Mouse (Mus musculus) neural tube, embryonic 14.5 days (tissue): Measurements from ENCODE around the gene Sephs2. TPM values are rescaled to one million over a fixed set of nuclear protein-coding genes. Genes with fewer than 3 reads are reported as not detected.

Source experiments
- ATAC-seq: fragments of 200-750 bp; cut with Nextera tagmentation; 2 replicates; pipeline ENCODE4 v1.8.0; 2017; ENCODE audit warnings: low read depth, mild to moderate bottlenecking, moderate TSS enrichment, moderate library complexity
- H3K27ac ChIP-seq: fragments of 300-500 bp; sonication (generic); 2 replicates; pipeline ENCODE4 v1.5.1; 2014; ENCODE audit warnings: low read depth, mild to moderate bottlenecking, control low read depth, low read length, moderate library complexity, mixed read lengths
- H3K27me3 ChIP-seq: fragments of 300-500 bp; sonication (generic); 2 replicates; pipeline ENCODE4 v1.6.1; 2014; ENCODE audit warnings: low read length; ENCODE audit not compliant: control insufficient read depth, insufficient read depth
- H3K36me3 ChIP-seq: fragments of 300-500 bp; sonication (generic); 2 replicates; pipeline ENCODE4 v1.6.1; 2014; ENCODE audit warnings: low read length, mixed read lengths; ENCODE audit not compliant: control insufficient read depth, insufficient read depth
- H3K4me1 ChIP-seq: fragments of 300-500 bp; sonication (generic); 2 replicates; pipeline ENCODE4 v1.6.1; 2014; ENCODE audit warnings: low read length; ENCODE audit not compliant: control insufficient read depth, insufficient read depth
- H3K4me2 ChIP-seq: fragments of 300-500 bp; sonication (generic); 2 replicates; pipeline ENCODE4 v1.6.1; 2014; ENCODE audit warnings: mild to moderate bottlenecking, low read depth, low read length, control low read depth
- H3K4me3 ChIP-seq: fragments of 300-500 bp; sonication (generic); 2 replicates; pipeline ENCODE4 v1.5.1; 2014; ENCODE audit warnings: low read depth, low read length, control low read depth, mixed read lengths
- H3K9ac ChIP-seq: fragments of 300-500 bp; sonication (generic); replicated peaks from 2 replicates; pipeline ENCODE4 v1.6.1; 2014; ENCODE audit warnings: low read depth, mild to moderate bottlenecking, control low read depth, low read length, mixed read lengths
- H3K9me3 ChIP-seq: fragments of 300-500 bp; sonication (generic); 2 replicates; pipeline ENCODE4 v1.6.1; 2016; ENCODE audit warnings: low read length; ENCODE audit not compliant: control insufficient read depth
- WGBS: fragments of 180-500 bp; shearing (Covaris S2); extraction: QIAGEN DNeasy Blood & Tissue Kit; methylation state at CpG from one replicate; pipeline ENCODE4 v1.1.7; 2014; 5-methylcytosine and 5-hydroxymethylcytosine counted together
- polyA plus RNA-seq: library from polyadenylated mRNA; unstranded; fragments of >200 nt; fragmentation: Nextera tagmentation; extraction: Ambion mirVana; gene quantifications from 2 replicates; pipeline ENCODE4 v1.2.1, GENCODE M21; 2014

Sephs2 gene
- polyA plus RNA-seq, 1 experiment from 2014 or later, result 78.9 TPM

GRCm38 (mm10) chr7:127231826-127232621 is 41.8 kb downstream of the Sephs2 start:
- H3K27ac ChIP-seq, result peak overlapping the region; percentile 98
- 8% methylated on average over 20 of the region's 20 CpGs for WGBS

DNA sequence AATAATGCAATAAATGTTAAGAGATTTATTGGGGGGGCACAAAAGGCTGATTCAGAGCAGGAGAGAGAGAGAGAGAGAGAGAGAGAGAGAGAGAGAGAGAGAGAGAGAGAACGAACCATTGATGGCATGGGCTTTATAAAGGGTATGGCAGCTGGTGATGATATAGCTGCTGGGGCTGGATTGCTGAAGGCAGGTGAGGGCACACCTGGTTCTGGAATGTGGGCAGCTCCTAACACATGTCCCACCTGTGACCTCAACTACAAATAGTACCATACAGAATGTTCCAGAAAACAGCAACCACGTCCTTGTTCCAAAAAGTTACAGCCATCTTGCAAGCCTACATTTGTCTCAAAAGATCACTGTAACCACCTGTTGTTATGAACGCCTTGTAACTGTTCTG is 42.5 kb downstream of the Sephs2 start:
- 49% methylated on average over 3 of the region's 3 CpGs for WGBS
- Histone ChIP-seq H3K36me3 (peaks cover 5% of the 10 kb centered on the region), H3K27ac (no peak overlapping the region), H3K9ac (peak overlapping the region; percentile 21; the same call in 1 of the 2 replicates), H3K4me2 (peak overlapping the region; percentile 74), H3K4me3 (peak overlapping the region; percentile 99), H3K9me3 (no peaks in the 10 kb centered on the region), H3K27me3 (0 out of 2 replicates have a peak, but pooled peaks cover 2% of the 10 kb centered on the region), H3K4me1 (peaks cover 22% of the 10 kb centered on the region)
- ATAC-seq, result no peak

More at GRCm38 (mm10) chr7:127231826-127232621, 41.8 kb downstream of the Sephs2 start:
- peak overlapping the region; percentile 74 for H3K4me2 ChIP-seq
- peaks cover 11% of the 10 kb centered on the region for H3K36me3 ChIP-seq
- H3K9me3 ChIP-seq, result no peaks in the 10 kb centered on the region
- H3K4me1 ChIP-seq, result peaks cover 22% of the 10 kb centered on the region
- peak overlapping the region; percentile 96 for H3K9ac ChIP-seq
- H3K27me3 ChIP-seq, result 0 out of 2 replicates have a peak, but pooled peaks cover 2% of the 10 kb centered on the region
- peak overlapping the region; percentile 99 for H3K4me3 ChIP-seq
- no peak for ATAC-seq

GRCm38 (mm10) chr7:127228615-127229303 is 45.1 kb downstream of the Sephs2 start:
- ATAC-seq, result no peak
- H3K9ac ChIP-seq, result no peak overlapping the region
- no peak overlapping the region for H3K27ac ChIP-seq

DNA sequence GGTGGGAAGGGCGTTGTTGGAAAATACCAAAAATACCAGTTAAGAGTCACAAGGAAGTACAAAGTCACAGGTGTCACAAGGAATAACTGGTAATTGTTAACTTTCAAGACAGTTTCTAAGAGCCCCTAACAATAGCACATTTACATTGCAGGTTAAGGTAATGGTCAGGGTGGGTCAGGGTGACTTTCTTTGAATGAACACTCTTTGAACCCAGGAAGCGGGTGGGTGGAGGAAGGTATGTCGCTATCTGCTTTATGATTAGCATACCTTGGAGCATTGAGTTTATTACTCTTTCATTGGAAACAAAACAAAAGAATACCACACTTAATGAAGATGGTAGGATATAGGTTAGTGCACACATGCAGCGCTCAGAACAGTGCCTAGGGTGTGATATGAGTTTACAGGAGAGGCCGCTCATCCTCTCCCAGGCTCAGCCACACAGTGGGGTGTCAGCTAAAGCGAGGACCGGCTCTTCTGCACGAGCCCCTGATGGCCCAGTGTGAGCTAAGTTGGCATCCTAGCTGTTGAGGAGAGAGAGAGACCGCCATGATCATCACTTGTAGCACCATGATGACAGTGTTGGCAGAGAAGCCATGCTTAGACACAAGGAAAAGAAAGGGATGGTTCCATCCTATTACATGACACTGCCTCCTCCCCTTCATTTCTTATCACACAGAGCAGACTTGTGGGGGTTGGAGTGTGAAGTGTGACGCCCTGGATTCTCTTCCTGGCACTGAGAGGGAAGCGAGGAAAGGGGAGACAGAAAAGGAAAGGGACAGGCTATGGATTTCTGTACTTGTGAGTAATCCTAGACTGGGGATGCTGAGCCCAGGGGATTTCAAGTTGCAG is 48.5 kb downstream of the Sephs2 start:
- no peaks in the 10 kb centered on the region for H3K4me1 ChIP-seq
- no peak overlapping the region for H3K4me2 ChIP-seq
- H3K4me3 ChIP-seq, result no peak overlapping the region
- no peaks in the 10 kb centered on the region for H3K9me3 ChIP-seq
- ATAC-seq, result no peak
- no peak overlapping the region for H3K27ac ChIP-seq
- H3K27me3 ChIP-seq, result no peaks in the 10 kb centered on the region
- WGBS, result 91% methylated on average over 11 of the region's 11 CpGs
- no peaks in the 10 kb centered on the region for H3K36me3 ChIP-seq
- H3K9ac ChIP-seq, result no peak overlapping the region

More at GRCm38 (mm10) chr7:127228615-127229303, 45.1 kb downstream of the Sephs2 start:
- no peak overlapping the region for H3K4me2 ChIP-seq
- H3K27me3 ChIP-seq, result 0 out of 2 replicates have a peak, but pooled peaks cover 2% of the 10 kb centered on the region
- no peak overlapping the region for H3K4me3 ChIP-seq
- no peaks in the 10 kb centered on the region for H3K36me3 ChIP-seq
- H3K9me3 ChIP-seq, result no peaks in the 10 kb centered on the region
- H3K4me1 ChIP-seq, result peaks cover 14% of the 10 kb centered on the region
- WGBS, result 65% methylated on average over 4 of the region's 4 CpGs

DNA sequence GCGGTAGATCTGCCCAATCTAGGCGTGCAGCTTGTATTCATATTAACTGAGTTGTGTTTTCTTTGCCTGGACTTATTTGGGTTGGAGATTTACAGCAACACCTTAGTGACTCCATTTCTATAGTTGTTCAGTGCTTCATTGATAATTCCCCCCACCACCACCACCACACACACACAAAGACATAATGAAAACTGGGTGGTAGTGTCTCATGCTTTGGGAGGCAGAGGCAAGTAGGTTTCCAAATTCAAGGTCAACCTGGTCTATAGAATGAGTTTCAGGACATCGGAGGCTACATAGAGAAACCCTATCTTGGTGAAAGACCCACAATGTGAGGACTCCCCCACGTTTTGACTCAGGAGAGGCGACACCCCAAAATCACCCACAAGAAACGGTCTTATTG is 49.2 kb downstream of the Sephs2 start:
- no peak overlapping the region for H3K4me3 ChIP-seq
- H3K4me1 ChIP-seq, result no peaks in the 10 kb centered on the region
- 93% methylated on average over 6 of the region's 6 CpGs for WGBS
- H3K9me3 ChIP-seq, result no peaks in the 10 kb centered on the region
- H3K27me3 ChIP-seq, result no peaks in the 10 kb centered on the region
- no peak for ATAC-seq
- no peak overlapping the region for H3K9ac ChIP-seq
- H3K4me2 ChIP-seq, result no peak overlapping the region
- H3K27ac ChIP-seq, result no peak overlapping the region
- H3K36me3 ChIP-seq, result no peaks in the 10 kb centered on the region

DNA sequence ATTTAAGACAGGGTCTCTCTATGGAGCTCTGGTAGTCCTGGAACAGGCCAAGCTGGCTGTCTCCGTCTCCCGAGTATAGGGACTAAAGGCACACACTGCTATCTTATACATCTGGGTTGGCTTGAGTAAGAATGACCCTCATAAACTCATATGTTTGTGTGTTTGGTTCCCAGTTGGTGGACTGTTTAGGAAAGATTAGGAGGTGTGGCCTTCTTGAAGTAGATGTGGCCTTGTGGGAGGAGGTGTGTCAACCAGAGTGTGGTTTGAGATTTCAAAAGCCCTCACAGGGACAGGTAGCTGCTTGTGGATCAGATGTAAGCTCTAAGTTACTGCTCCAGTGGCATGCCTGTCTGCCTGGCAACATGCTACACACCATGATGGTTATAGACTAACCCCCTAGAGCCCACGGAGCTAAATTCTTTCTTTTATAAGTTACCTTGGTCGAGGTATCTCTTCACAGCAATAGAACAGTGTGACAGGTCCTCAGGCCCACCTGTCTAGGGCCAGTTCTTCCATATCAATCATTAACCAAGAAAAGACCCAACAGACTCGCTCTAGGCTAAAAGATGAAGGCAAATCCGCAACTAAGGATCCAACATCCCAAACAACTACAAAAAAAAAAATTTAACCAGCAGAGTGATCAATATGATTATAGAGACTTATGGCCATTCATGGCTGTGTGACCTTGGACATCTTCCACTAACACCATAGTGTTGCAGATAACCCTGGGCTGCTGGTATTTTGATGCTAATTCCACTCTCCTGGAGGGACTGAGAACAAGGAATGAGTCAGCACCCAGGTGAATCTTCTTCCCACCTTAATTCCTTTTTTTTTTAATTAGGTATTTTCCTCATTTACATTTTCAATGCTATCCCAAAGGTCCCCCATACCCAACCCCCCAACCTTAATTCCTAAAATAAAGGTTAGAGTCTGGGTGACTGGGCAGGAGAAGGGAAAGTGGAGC is 50.1 kb downstream of the Sephs2 start:
- no peak overlapping the region for H3K4me2 ChIP-seq
- H3K36me3 ChIP-seq, result no peaks in the 10 kb centered on the region
- no peaks in the 10 kb centered on the region for H3K9me3 ChIP-seq
- ATAC-seq, result no peak
- no peak overlapping the region for H3K9ac ChIP-seq
- H3K4me1 ChIP-seq, result no peaks in the 10 kb centered on the region
- H3K27me3 ChIP-seq, result no peaks in the 10 kb centered on the region
- WGBS, result 91% methylated on average over 6 of the region's 6 CpGs
- no peak overlapping the region for H3K27ac ChIP-seq
- no peak overlapping the region for H3K4me3 ChIP-seq

DNA sequence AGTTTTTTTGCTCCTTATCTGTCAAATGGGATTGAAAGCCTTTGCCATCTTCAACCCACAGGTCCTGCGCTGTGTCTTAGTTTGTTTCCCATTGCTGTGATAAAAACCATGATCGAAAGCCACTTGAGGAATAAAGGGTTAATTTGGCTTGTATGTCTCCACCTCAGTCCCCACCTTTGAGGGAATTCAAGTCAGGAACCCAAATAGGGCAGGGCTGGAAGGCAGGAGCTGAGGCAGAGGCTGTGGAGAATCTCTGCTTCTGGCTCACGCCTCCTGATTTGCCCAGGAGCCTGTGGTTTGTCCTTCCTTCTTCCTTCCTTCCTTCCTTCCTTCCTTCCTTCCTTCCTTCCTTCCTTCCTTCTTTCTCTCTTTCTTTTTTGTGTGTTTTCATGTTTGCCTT is 50.7 kb downstream of the Sephs2 start:
- H3K27me3 ChIP-seq, result no peaks in the 10 kb centered on the region
- WGBS, result 92% methylated on average over 3 of the region's 3 CpGs
- H3K4me2 ChIP-seq, result no peak overlapping the region
- ATAC-seq, result no peak
- H3K9me3 ChIP-seq, result no peaks in the 10 kb centered on the region
- no peaks in the 10 kb centered on the region for H3K36me3 ChIP-seq
- no peak overlapping the region for H3K27ac ChIP-seq
- no peak overlapping the region for H3K4me3 ChIP-seq
- H3K9ac ChIP-seq, result no peak overlapping the region
- no peaks in the 10 kb centered on the region for H3K4me1 ChIP-seq
